Mouse (Mus musculus) monocyte, adult 5-6 weeks (primary cell): ENCODE results near the gene Klf15. TPM values are rescaled to one million over a fixed set of nuclear protein-coding genes. Genes with fewer than 3 reads are reported as not detected.

Source experiments
- ATAC-seq: fragments of 153-309, 156-312 bp; replicated peaks from 2 replicates; pipeline ENCODE4 v1.8.0; 2017; ENCODE audit warnings: mild to moderate bottlenecking; ENCODE audit not compliant: low TSS enrichment, insufficient number of reproducible peaks, severe bottlenecking, poor library complexity, low FRiP score
- total RNA-seq: library from RNA; stranded (forward); fragments of 200-1000, 200-491, 200-594 nt; gene quantifications from 3 replicates; pipeline ENCODE4 v1.2.3, GENCODE M21; 2017

Klf15 gene
- total RNA-seq, 1 experiment from 2014 or later, result not detected

DNA sequence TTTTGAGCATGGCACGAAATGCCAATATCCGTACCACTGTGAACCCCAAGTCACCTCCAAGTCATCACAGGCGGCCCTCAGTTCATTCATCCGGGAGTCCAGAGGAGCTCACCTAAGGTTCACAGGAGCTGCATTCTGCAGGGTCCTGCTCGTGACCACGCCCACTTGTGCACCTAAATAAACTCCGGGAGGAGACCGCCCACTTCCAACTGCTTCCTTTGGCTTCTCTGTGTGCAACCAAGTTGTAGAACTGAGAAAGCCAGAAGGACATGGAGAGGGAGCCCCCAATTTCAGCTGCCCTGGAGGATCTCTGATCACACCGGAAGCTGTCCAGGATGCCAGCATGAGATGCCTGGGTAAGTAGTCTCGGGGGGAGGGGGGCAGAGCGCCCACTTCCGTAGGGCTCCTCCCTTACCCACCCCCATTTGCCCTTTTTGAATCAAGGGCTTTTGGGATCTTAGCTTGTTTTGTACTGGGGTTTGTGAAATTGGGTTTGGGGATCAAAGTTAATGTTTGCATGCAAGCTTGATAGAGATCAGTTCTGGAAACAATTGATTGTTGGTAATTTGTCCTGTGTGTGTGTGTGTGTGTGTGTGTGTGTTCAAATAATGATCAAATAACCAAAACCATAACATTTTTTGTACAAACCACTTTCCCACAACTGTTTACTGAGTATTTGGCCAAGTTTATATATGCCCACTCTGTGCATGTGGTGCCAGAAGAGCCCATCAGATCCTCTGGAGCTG is 24.0 kb downstream of the Klf15 start, which contains the start of gene Aldh1l1:
Gene Aldh1l1 (plus strand): TSS at position 252 of the 746 bp plus-strand sequence.
- ATAC-seq, result no peak

DNA sequence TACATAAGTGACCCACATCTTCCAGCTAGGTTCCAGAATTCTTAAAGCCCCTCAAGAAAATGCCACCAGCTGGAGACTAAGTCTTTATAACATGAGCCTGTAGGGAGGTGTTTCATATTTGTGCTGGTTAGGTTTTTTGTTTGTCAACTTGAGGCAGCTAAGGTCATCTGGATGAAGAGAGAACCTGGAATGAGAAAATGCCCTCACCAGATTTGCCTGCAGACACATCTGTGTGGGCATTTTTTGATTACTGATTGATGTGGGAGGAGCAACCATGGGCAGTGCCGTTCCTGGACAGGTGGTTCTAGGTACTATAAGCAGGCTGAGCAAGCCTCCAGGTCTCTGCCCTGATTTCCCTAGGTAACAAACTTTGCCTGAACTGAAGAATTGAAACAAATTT is 25.2 kb downstream of the Klf15 start:
- ATAC-seq, result no peak

DNA sequence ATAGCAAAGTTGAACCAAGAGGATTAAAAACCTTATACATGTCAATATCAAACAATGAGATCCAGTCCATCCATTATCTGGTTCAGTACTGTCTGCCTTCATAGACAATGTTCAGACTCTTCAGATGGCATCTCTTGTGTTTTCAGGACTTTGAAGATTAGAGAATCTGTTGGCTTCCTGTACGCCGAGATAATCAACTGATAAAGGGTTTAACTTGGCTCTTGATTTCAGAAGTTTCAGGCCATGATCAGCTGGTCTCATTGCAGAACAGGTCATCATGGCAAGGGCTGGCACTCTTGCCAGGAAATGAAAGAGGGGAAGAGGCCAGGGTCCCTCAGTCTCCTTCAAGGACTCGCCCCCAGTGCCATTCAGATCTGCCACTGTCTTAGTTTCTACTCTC is 27.2 kb downstream of the Klf15 start:
- no peak for ATAC-seq

DNA sequence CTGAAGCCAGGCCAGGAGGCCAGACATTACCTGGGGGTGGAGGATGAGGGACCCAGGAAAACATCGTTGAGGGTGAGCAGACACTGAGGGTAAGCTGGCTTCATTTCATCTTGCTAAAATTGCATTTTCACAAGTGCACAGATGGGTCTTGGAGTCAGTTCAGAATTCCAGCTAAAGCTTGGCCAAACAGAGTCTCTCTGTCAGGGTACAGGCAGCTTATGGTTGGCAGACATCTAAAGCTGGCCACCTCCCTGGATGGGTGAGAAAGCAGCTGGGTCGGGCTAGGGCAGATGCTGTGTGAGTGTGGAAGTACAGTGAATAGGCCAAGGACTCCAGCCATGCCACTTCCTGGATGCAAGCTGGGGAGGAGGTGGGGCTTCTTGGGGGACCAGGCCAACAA is 28.6 kb downstream of the Klf15 start:
- ATAC-seq, result no peak

DNA sequence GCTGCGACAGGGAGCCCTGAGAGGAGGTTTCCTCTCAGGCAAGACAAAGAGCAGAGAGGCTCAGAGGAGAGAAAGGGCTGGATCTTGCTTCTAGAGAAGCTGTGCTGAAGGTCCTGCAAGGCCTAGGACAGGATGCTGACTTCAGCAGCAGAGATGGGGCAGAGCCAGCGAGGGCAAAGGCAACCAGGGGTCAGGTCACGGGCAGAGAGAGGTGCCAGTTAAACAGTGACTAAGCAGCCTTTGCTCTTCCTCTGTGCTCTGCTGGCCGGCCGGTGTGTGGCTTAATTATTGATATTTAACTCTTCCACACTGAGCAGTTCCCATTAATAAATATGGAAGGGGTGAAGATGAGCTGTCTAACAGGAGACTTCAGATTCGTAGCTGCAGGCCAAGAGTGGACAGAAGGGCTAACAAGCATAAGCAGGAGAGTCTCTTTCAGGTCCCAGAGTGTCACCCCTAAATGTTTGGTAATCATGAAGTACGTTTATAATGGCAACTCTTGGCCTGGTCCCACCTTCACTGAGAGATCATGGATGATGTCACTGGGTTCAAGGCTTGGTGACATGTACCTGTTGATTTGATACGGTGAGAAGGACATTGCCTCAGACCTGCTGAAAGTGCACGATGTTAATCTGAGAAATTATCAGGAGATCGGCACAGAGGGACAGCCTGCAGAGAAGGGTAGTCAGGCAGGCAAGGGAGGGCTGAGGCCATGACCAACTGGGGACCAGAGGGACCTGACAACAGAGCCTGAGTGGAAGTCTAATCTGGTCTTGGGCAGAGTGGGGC is 29.8 kb downstream of the Klf15 start:
- ATAC-seq, result no peak

DNA sequence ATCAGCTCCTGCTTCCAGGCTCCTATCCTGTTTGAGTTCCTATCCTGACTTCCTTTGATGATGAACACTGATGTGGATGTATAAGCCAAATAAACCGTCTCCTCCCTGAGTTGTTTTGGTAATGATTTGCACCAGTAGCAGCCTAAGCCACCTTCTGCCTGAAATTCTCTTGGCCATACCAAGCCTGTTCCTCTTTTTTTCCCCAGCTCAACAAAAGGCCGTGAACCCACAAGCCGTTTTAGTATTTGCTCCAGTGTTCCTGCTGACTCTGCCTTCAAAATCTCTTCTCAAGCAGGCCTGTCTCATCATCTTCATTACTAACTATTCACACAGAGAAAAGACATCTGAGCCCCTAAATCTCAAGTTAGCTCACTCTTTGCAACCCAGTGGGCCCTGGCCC is 31.8 kb downstream of the Klf15 start:
- ATAC-seq, result no peak

DNA sequence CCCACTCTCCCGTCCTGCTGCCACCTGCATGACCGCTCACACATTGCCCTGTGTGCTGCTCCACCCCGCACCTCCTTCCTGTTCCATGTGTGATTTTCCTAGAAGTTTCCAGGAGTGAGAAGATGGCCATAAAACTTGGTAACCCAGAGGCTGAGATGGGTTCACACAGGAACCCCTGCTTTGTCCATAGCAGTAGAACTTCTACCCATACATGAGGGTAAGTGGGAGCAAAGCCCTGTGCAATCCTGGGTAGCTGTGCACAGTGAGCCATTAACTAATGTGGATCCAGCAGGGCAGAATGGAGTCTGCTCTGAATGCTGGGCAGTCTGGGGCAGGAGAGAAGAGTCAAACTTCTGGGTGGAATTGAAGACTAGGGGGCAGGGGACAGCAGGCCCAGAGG is 32.2 kb downstream of the Klf15 start:
- ATAC-seq, result no peak

DNA sequence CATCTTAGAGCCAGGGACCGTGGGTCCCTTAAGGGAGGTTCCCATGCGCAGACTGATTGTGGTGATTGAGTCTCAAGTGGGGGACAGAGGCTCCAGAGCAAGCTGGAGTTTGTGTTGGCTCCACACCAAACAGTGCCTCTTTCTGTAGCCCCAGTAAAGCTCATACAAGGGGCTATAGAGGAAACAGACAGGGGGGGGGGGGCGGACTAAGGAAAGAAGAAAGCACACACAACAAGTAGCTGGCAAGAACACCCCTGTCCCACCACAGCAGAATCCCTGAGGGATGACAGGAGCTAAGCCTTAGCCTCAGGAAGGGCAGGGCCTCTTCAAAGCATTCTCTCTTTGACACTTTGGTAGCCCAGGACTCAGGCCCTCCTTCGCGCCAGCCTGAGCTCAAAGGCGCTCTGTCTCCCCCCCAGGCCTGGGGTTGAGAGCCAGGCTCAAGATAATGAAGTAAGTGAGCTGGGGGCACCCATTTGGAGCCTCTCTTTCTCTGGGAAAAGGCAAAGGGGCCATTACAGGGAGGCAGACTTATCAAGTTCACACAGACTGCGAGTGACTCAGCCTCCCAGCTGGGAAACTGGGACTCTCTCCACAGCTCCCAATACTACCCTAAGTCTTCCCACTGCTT is 33.0 kb downstream of the Klf15 start:
- ATAC-seq, result no peak

DNA sequence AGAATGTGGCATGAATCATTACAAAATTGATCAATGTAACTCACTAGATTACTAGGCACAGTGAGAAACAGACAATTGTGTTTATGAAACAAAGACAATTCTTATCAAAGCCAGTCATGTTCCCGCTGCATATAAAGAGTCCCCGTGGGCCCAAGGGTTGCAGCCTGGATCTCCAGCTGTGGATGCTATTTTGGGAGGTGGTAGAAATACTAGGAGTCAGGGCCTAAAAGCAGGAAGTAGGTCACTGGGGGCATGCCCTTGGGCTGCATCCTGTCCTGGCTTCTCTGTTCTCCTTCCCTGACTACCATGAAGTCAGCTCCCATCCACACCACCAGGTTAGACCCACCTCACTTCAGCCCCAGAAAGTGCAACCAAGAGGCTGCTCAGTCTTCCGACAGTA is 33.8 kb downstream of the Klf15 start:
- ATAC-seq, result no peak

DNA sequence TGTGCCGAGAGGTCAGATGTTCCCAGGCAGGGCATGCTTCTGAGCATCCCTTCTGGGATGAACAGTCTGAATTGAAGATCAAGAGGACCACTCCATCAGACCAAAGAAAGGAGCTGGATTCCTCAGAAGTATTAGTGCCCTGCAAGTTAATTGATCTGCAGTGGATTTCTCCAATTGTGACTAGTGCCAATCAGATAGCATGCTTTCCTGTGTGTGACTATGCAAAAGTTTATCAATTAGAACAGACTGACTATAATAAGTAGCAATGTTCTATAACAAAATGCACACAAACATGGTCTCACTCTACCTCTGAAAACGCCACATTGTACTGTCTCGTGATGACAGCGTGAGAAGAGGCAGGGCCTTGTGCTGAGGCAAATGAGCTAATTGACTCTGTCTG is 37.1 kb downstream of the Klf15 start:
- ATAC-seq, result no peak

DNA sequence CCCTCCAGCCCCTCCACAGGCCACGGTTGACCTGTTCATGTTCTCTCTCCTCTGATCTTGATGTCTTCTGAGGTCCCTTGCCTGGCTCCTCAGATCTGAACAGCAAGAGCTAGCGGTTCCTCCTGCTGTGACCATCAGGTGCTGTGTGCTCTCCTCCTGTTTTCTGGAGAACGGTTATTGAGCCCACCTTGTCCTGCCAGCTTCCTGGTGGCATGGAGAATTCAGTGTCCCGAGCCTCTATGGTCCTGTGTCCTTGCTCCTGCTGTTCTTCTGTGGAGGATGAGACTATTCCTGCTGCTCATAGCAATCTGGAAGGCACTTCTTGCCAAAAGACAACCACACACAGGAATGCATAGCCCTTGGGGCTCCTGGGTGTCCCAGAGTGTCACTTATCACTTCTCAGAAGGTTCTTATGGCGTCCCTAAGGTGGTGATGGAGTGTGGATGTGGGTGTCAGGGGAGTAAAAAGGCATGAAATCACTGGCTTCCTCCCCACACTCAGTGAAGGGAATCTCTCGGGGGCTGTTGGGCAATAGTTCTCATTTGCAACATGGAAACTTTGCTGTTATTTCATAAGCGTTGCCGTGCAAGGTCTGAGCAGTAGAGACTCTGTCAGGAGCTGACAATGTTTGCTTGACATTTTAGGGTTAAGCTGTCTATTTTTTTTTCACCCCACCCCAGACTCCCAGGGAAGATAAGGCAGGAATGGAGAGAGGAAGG is 39.0 kb downstream of the Klf15 start:
- ATAC-seq, result no peak

DNA sequence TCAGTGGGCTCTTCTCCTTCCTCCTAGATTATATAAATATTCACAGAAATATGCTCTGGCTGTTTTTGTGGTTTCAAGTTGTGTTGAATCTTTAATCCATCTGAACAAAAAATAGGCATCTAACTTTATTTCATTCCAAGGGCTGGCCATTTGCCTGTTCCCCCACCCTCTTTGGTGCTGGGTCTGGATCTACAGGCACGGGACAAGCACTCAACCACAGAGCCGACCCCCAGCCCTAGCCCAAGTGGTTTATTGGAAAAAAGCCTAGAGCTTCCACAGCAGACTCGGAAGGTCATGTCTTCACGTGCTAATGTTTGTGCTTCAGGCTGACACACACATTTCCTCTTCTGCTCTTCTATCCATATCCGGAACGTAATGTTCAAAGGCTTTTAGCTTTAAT is 43.5 kb downstream of the Klf15 start:
- no peak for ATAC-seq

DNA sequence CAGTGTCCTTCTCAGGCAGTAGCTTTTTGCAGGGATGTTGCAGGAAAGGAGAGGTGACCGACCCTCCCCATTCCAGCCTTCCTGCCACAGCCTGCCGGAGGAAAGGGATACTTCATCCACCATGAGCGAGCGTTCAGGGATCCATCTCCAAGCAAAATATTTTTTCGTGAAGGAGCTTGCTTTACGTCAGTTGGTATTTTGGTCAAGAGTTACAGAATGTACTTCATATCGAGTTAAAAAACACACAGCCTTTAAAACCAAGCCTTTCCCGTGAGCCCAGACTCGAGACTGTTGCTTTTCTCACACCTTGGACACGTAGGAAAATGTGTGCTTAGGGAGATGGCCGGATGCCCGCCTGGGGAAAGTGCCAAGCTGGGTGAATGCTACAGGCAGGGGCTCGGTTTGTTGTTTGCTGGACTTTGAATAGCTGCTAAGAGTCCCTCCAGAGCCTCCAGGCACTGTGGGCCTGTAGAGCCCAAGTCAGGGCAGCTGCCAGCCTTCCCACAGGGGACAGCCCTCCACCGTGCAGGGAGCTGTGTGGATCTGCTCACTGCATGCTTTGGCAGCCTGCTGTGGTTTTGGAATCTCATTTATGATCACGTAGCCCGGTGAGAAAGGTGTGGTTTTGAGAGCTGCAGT is 44.4 kb downstream of the Klf15 start:
- no peak for ATAC-seq

DNA sequence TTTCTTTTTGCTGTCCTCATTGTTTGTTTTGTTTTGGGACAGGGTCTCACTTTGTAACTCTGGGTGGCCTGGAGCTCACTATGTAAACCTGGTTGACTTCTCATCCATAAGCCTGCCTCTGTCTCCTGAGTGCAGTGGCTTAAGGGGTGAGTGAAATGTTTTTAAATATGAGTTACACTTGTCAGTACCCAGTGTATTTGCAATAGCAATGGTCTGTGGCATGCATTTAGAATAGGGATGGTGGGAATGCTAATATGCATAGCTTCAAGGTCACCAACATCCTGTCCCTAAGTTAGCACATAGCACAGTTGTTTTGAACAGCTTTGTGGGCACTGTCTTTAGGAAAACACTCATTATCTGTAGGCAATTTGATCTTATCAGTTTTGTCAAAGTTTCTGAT is 45.1 kb downstream of the Klf15 start:
- no peak for ATAC-seq

DNA sequence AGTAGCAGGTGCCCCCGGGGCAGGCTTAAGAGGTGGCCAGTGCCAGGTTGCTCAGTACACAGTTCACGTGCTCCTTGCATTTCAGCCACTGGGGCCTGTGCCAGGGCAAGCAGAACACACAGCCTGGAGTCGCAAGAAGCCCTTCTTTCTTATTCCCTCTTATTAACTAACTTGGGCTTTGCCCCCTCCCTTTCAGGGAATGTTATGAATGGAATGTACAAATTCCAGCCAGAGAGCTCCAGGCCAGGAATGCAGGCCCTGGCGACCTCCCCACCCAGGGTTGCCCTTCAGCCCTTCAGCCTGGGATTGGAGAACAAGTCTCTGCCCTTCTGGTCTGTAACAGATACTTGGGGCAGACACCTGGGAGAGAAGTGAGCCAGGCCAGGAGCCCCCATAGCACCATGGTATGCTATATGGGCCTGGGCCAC is 45.8 kb downstream of the Klf15 start:
- ATAC-seq, result no peak

DNA sequence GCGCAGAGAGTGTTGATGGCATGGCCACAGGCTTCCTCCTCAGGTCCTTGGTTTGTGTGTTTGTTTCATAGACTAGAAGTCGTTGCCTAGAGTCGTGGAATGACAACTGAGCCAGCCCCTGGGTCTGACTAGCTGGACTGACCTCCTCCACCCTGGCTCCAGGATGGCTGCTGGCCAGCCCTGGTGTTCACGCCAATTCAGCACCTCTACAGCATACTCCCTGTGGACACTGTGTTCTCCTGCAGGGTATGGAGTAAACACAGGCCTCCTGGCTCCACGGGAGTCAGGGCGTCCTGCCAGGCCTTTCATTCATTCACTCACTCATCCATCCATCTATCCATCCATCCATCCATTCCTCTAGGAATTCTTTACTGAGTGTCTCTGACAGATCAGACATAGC is 46.7 kb downstream of the Klf15 start:
- no peak for ATAC-seq

DNA sequence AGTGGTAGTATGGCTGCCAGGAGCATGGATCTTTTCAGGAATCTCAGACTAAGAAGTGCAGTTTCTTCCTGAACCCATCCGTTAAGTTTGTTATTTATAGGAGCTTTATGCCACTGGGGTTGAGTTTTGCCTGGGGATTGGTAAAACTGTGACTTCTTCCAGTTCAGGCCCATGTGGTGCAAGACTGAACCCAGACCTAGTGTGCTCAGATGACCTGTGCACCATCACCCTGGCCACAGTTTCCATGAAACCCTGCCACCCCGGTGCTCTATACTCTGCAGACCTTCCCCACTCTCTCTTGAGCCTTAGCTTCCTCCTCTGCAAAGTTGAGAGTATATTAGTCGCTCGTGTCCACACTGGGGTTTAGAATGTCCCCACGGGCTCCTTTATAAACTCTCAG is 50.0 kb downstream of the Klf15 start:
- ATAC-seq, result no peak

DNA sequence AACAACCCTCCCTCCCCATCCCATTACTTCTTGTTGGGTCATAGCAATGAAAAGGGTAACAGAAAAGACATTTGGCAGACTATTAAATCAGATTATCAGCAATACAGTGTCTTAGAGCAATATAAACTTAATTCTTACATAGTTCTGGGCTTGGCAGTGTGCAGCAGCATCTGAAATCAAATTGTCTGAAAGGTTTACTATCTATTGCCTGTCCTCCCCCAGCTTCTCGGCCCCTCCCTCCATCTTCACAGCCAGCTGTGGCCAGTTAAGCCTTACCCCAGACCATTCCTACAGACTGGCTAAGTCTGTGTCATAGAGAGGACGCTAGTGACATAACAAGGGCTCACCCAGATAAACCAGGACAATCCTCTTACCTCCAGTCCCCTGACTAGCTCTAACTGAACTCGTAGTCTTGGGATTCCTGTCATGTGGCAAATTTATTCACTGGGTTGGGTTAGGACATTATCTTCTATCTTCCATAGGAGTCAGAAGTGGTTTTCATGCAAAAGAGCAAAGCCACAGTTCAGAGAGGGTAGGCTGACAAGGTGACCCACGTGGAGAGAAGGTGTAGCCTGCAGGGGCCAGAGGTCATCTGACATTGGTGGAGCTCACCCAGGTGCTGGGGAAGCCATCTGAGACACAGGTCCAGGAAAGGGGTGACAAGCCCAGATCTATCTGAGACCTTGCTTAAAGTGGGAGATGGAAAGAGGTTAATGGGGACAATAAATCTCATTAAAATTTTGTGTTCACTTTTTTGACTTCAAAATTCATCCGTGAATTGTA is 50.9 kb downstream of the Klf15 start:
- no peak for ATAC-seq
